Mouse (Mus musculus): Measurements from ENCODE around the gene Trub1. TPM values are rescaled to one million over a fixed set of nuclear protein-coding genes. Genes with fewer than 3 reads are reported as not detected.

Trub1 gene
- total RNA-seq, 2 experiments from 2014 or later: 3.9 to 5.9 TPM

DNA sequence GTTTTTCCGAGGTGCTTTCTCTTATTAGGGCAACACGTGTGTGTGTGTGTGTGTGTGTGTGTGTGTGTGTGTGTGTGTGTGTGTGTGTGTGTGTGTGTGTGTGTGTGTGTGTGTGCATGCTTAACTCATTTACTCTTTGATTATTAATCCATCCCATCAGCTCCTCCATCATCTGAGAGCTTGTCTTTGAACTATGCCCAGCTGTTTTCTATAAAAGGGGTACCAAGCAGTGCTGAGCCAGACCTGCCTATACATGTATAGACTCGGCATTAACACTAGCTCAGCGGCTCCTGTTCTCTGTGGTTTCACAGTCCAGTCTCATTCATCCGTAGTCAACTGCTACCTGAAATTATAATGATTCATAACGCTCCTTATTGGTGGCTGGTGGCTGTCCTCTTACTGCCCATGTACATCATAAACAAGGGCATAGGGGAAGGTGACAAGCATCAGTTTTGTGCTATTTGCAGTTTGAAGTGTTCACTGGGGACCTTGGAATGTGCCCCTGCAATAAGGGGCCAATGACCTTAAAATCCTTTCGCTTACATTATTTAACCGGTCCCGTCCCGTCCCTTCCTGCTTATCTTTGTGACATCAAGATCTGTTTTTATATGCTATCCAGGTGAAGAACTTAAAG, 45.5 kb downstream of the Trub1 start:
- DNase-seq: no peak

DNA sequence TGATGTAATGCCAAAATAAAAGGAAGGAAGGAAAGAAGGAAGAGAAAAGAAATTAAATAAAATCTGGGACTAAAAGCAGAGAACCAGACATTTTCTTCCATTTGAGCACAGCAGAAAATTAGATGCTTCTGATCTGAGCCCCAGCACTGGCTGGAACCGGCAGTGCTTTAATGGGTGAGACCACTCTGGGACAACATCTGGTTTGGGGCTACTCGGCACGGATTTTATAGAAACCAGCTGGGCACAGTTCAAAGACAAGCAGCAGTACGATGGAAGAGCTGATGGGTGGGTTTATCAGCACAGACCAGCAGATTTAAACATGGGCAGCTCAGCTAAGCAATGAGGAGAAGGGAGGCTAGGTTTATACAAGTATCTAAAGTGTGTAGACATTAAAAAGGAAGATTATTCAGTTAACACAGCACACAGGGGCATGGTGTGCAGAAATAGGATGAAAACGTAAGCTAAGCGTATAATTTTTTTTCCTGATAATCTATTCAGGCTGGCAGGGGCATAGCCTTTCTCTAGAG, 46.2 kb downstream of the Trub1 start:
- no peak for DNase-seq

DNA sequence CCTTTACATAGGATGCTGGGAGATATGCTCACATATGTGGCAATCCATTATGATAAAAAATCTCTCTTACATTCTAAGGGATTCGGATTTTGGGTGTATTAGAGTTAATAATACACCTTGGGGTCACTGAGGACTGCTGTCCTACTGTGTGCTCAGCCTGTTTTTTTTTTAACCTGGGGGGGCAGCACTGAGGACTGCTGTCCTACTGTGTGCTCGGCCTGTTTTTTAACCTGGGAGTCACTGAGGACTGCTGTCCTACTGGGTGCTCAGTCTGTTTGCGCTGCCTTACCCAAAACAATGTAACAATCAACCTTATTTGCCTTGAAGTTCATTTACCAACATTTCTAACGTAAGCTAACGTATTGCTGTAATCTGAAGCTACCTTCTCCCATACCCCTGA, 47.5 kb downstream of the Trub1 start:
- no peak for DNase-seq

DNA sequence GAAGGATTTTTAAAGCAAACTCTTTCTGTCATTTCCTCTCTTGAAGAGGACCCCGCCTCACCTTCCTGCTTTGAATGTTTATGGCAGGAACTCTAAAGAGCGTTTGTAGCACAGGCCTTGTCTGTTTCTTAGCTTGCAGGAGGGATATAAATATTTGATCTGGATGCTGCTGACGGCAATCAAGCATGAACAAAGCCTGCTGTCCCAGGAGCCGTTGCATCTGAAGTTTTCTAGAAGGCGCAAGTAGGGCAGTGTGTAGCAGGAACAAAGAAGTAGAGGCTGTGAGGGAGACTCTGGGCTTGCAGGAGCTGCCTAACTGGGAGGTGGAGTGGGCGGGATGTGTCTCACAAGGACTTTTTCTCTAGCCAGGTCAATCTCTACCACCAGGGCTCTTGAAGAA, 50.4 kb downstream of the Trub1 start:
- DNase-seq: no peak

- DNase-seq: no peak
These were observed 52.6 kb downstream of the Trub1 start for GRCm38 (mm10) chr19:57505048-57505932.

DNA sequence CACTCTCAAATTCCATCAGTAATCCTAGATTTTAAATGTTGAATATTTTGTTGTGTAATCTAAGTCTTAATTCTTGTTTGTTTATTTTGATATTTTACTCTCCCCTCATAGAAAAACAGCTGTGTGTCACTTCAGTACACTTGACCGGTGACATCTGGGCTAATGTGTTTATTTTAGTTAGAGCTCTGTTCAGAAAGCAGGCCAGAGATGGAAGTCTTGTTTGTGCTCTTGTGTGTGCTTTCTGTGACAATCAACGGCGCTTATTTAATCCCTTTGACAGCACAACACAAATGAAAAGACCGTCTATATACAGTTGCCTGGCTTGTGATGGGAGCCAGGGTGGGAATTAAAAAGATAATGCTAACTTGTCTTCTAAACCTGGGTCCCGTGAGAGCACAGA, 53.9 kb downstream of the Trub1 start:
- no peak for DNase-seq

- no peak for DNase-seq
These were observed 55.6 kb downstream of the Trub1 start for GRCm38 (mm10) chr19:57508261-57508788.

- DNase-seq: peak; percentile 55 to 61
These were observed 57.1 kb downstream of the Trub1 start for GRCm38 (mm10) chr19:57509758-57510319.

- no peak for DNase-seq
These were observed 58.1 kb downstream of the Trub1 start for GRCm38 (mm10) chr19:57510836-57511235.

DNA sequence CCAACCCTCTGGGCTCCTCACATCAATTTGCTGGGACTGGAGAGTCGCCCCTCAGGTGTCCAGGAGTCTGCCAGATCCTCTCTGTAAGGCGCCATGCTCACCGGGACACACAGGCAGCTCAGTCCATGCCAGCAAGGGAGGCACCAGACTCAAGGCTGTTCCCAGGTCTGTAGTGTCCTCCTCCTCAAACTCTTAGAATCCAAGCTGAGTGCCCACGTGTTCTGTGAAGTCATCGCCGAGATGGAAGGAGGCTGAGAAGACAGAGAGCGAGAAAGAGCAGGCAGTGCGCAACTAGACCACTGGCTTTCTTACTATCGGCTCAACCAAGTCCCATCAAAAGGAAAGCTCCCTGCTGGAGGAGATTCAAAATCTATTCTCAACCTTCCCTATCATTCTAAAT, 60.4 kb downstream of the Trub1 start:
- DNase-seq: no peak

- DNase-seq: no peak
These were observed 69.0 kb downstream of the Trub1 start for GRCm38 (mm10) chr19:57521721-57522120.

- no peak for DNase-seq
These were observed 70.7 kb downstream of the Trub1 start for GRCm38 (mm10) chr19:57523363-57523762.

GRCm38 (mm10) chr19:57525693-57526092, 73.0 kb downstream of the Trub1 start:
- no peak for DNase-seq

DNA sequence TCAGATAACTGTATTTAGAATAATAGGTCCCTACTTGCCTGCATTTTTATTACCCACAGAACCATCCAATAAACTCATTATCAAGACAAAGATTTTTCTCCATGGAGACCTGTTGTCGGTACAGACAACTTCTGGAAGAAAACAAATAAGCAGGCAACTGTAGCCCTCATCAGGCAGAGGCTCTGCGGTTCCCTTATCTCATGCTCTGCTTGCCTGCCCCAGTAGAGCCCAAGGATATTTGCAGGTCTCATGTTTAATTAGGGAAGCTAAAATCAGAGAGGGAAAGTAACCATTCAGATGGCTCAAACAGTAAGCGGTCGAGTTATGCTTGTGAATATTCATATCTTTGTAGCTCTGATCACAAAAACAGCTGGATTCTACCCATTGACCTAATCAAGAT, 77.5 kb downstream of the Trub1 start:
- no peak for DNase-seq

GRCm38 (mm10) chr19:57534262-57534661, 81.5 kb downstream of the Trub1 start:
- no peak for DNase-seq

GRCm38 (mm10) chr19:57536512-57536911, 83.8 kb downstream of the Trub1 start:
- DNase-seq: no peak

- no peak for DNase-seq
These were observed 84.9 kb downstream of the Trub1 start for GRCm38 (mm10) chr19:57537510-57538182.

GRCm38 (mm10) chr19:57540118-57540517, 87.4 kb downstream of the Trub1 start:
- DNase-seq: no peak
